Mouse (Mus musculus): ENCODE results near the gene Polr2j.

Gene Polr2j

GRCm38 (mm10) chr5:136165246-136165645, 48.8 kb downstream of the Polr2j start:
- no peak for DNase-seq (ENCODE audit: low read depth, low spot score)

DNA sequence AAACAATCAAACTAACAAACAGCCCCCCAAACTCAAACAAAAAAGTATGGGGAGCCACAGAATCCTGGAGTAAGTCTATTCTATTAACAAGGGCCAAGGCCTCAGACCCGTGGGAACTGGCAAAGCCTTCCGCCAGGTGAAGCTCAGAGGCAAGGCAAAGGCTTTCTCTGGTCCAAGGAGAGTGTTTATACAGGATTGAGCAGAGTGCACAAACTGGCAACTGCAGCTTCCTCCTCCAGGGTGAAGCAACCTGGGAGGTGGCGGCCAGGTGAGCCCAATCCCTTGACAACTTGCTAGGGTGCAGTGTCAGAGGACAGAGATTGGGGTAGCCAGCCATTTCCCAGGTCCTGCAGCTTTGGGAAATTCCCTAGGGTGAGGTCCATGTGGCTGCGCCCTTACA, 50.9 kb downstream of the Polr2j start:
- no peak for DNase-seq (ENCODE audit: low read depth, low spot score)

DNA sequence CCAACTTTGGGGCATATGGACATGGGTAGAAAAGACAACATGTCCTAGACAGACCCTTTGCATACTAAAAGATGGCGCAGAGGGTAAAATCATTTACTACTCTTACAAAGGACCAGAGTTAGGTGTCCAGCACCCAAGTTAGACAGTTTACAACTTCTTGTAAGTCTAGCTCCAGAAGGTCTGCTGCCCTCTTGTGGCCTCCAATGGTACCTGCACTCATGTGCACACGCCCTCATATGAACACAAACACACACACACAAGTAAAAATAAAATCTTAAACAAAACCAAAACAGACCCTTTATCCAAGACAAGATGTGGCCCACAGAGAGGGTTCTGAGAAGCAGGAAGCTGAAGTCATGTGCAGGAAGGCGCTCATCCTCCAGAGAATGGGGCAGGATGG, 51.6 kb downstream of the Polr2j start:
- no peak for DNase-seq (ENCODE audit: low read depth, low spot score)

DNA sequence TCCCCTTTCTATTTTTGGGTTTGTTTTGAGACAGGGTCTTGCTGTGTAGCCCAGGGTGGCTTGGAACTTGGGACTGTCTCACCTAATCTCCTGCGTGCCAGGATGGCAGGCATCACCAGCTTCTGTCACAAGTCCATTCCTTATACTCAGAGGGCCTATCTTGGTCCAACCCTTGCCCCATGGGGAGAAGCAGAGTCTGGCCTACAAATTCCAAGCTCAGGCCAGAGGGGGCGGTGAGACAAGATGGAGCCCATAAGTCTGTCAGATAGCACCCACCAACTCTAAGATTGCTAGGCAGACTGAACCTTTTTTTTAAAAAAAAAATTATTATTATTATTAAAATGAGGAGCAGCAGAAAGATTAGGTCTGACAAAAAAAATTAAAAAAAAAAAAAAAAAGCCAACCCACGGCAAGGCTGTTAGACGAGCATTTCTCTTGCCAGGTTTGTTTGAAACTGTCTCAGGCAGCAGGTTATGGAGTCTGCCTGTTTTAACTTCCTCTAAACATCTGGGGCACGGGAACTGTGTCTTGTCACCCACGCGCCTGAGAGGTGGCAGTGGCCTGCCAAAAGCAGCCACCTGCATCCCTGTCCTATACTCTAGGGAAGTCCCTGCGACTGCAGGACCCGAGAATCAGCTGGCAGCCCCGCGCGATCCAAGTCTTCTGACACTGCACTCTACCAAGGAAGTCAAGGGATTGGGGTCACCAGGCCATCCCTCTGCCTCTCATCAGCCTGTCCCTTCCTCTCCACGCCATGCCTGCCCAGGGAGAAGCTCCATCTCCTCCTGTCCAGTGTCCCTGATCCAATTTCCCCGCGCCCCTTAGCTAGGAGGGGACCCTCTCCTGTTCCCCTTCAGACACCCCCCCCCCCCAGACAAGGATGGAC, 53.4 kb downstream of the Polr2j start:
- DNase-seq (ENCODE audit: low read depth, low spot score), result no peak

DNA sequence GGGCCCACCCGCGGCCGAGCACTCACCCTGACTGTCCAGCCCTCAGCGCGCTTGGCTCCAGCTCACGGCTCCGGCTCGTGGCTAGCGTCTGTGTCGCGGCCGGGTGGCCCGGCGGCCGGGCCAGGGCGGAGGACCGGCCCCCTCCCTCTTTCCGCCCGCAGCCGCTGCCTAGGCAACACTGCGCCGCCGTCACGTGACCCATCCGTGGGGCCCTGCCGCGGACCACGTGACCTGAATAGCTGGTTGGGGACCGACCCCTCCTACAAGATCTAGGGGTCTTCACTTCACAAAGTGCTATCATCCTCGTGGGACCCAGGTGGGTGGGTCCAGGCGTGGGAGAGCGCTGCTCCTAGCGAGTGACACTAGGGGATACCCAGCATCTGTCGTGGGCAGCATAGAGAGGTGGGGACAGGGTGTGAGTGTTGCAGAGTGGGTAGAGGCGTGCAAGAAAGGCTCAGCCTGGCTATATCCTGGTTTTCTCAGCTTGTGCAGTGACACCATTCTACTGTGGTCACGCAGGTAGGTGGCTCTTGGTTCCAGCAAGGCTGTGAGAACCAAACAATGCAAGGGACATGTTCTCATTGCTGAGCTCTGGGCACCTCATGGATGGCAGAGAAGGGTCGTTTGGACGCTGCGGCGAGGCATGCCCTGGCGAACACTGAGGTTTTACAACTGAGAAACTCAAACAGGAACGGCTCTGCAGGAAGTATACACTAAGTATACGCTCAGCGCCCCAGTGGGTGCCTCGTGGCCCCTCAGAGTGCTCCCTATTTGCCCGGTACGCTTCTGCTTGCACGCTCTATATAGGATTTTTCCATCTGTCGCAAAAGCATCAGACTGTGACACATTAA, 54.3 kb downstream of the Polr2j start, which contains the start of gene Orai2:
TSS of gene Orai2 (minus strand) at position 202 of the 851 bp plus-strand sequence.
- peak; percentile 32 for DNase-seq (ENCODE audit: low read depth, low spot score)

DNA sequence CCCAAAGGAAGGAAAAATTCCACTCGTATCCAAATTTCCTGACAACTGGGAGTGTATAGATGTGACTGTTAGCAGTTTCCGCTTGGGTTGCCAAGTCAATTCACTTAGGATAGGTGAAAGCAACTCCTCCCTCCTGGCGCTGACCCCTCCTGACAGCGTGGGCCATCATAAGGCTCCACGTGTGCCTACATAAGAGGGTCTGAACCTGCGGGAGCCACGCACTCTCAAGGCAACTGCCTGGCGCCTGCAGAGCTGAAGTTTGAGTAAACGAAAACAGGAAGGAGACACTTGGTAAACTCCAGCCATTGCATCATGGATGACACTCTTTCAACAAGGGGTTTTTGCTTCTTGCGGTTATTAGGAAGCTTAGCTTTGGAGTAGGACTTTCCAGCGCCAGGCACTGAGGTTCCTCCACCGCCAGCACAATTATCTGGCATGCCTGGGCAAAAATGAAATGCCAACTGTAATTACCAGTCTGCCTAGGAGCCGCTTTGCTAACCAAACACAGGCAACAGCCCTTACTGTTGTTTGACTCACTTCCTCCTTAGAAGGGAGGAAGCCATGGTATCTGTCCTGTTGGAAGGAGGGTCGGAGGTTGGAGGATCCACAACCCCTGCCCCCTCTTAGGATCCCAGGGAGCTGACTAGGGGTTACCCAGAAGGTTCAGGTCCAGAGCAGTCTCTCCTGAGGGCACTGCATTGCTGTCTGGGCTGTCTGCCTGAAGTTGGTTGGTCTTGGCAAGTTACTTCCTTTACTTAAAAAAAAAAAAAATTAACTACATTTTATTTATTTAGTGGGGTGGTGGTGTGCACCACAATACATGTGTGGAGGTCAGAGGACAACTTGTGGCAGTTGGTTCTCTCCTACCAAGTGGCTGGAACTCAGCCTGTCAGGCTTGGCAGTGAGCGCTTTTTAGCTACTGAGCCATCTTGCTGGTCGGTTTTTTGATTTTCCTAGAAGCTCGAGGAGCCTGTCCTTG, 55.2 kb downstream of the Polr2j start:
- no peak for DNase-seq (ENCODE audit: low read depth, low spot score)

Data from skeletal muscle tissue, adult 2 months (tissue).